Mouse (Mus musculus) lung, postnatal 25 days (tissue): Measurements from ENCODE around the gene Ptprs.
A peak's percentile ranks its signal among the peaks of the same experiment; 100 is the strongest.

Experiments used
- DNase-seq: peaks from one replicate; pipeline ENCODE4 v3.0.0; 2022; ENCODE audit warnings: low spot score

The Ptprs gene

GRCm38 (mm10) chr17:56467456-56467884 is 8.8 kb downstream of the Ptprs start:
- peak; percentile 61 for DNase-seq

GRCm38 (mm10) chr17:56466747-56467146 is 9.5 kb downstream of the Ptprs start:
- DNase-seq: no peak

- no peak for DNase-seq
These were observed 11.5 kb downstream of the Ptprs start for GRCm38 (mm10) chr17:56464817-56465216.

- DNase-seq: no peak
These were observed 11.9 kb downstream of the Ptprs start for GRCm38 (mm10) chr17:56464345-56464744.

- peak; percentile 66 for DNase-seq
These were observed 12.8 kb downstream of the Ptprs start for GRCm38 (mm10) chr17:56463500-56463899.

GRCm38 (mm10) chr17:56462835-56463455 is 13.3 kb downstream of the Ptprs start:
- DNase-seq: no peak

GRCm38 (mm10) chr17:56461771-56462743 is 14.2 kb downstream of the Ptprs start:
- peak; percentile 99 for DNase-seq

GRCm38 (mm10) chr17:56460876-56461275 is 15.4 kb downstream of the Ptprs start:
- DNase-seq: no peak

- no peak for DNase-seq
These were observed 18.8 kb downstream of the Ptprs start for GRCm38 (mm10) chr17:56457442-56457841.

- no peak for DNase-seq
These were observed 19.9 kb downstream of the Ptprs start for GRCm38 (mm10) chr17:56456353-56456752.

- DNase-seq: no peak
These were observed 22.6 kb downstream of the Ptprs start for GRCm38 (mm10) chr17:56453689-56454088.

- DNase-seq: no peak
These were observed 23.0 kb downstream of the Ptprs start for GRCm38 (mm10) chr17:56453251-56453650.

- DNase-seq: no peak
These were observed 28.6 kb downstream of the Ptprs start for GRCm38 (mm10) chr17:56447716-56448115.

- DNase-seq: peak; percentile 40
These were observed 30.9 kb downstream of the Ptprs start for GRCm38 (mm10) chr17:56445397-56445796.

GRCm38 (mm10) chr17:56444771-56445170 is 31.5 kb downstream of the Ptprs start:
- no peak for DNase-seq

- DNase-seq: peak; percentile 16
These were observed 32.9 kb downstream of the Ptprs start for GRCm38 (mm10) chr17:56443341-56443795.

- DNase-seq: no peak
These were observed 34.0 kb downstream of the Ptprs start for GRCm38 (mm10) chr17:56442316-56442715.

- no peak for DNase-seq
These were observed 36.4 kb downstream of the Ptprs start for GRCm38 (mm10) chr17:56439731-56440460.

- DNase-seq: no peak
These were observed 44.7 kb downstream of the Ptprs start for GRCm38 (mm10) chr17:56431582-56431981.

GRCm38 (mm10) chr17:56427857-56428256 is 48.4 kb downstream of the Ptprs start:
- DNase-seq: no peak

- DNase-seq: no peak
These were observed 50.3 kb downstream of the Ptprs start for GRCm38 (mm10) chr17:56425941-56426340.

GRCm38 (mm10) chr17:56425584-56425914 is 50.7 kb downstream of the Ptprs start:
- peak; percentile 73 for DNase-seq
